Mouse (Mus musculus) megakaryocyte, embryonic 14.5 days (primary cell): ENCODE results near the gene Cers6.

Experiments used
- FLI1 ChIP-seq: IDR thresholded peaks from 2 replicates; pipeline ENCODE4 v1.6.1; 2012; ENCODE audit warnings: low read length, inconsistent platforms, mixed read lengths
- GATA1 ChIP-seq: IDR thresholded peaks from 3 replicates; pipeline ENCODE4 v1.6.1; 2012; ENCODE audit warnings: mixed read lengths, low read length, inconsistent platforms, borderline replicate concordance

DNA sequence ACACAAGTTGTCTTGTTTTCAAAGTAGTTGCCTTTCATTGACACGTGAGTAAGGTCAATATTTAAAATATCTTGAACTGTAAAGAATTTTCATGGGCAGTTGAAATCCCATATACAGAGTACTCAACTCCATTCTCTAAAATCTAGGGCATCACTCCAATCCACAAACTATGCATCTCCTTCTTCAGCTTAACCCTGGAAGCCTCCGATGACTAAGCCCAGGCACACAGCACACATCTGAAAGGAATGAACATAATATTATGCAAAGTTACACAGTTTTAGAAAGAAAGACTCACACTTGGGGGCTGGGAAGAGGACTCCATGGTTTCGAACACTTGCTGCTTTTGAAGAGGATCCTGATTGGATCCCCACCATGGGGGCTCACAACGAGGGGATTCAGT lies 260.4 kb downstream of the Cers6 start:
- TF ChIP-seq GATA1 (no peak), FLI1 (no peak)
